Mouse (Mus musculus): Measurements from ENCODE around the gene Eif2ak3. TPM values are rescaled to one million over a fixed set of nuclear protein-coding genes. Genes with fewer than 3 reads are reported as not detected.

Gene Eif2ak3
- polyA plus RNA-seq, 1 experiment from 2014 or later, result 6.6 TPM

DNA sequence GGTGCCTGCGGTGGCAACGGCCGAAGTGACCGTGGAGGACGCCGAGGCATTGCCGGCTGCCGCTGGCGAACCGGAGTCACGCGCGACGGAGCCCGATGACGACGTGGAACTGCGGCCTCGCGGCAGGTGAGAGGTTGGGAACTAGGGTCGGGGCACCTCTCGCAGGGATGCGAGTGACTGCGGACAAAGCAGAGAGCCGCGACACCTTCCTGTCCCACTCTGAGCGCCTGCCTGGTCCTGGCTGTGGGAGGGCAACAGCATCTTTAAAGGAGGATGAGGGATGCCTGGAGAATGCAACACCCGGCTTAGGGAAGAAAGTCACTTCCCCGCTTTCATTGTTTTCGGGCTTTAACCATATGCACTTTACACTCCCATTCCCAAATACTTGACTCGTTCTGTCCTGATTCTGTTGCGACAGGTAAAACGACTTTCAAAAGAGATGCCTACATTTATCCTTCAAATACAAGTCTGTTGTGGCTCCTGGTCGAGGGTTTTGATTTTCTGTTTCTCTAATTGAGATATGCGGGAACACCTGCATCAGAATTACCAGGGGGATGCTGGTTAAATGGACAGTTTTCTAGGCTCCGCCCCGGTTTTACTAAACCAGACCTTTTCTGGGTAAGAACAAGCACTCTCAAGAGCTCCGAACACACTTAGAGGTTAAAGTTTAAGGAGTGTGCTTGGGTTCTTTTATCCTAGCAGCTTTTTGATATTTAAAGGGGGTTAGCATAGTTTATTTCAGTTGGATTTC, 756 bp downstream of the Eif2ak3 start:
- peak overlapping the region; percentile 83 for H3K27ac ChIP-seq (ENCODE audit: low read length)
- no peaks in the 10 kb centered on the region for H3K36me3 ChIP-seq (ENCODE audit: control insufficient read depth, insufficient read depth, low read length)
- H3K9me3 ChIP-seq (ENCODE audit: control insufficient read depth, low read length), result no peaks in the 10 kb centered on the region
- no peaks in the 10 kb centered on the region for H3K27me3 ChIP-seq (replicated peaks; ENCODE audit: control insufficient read depth, insufficient read depth, low read length)
- peaks cover 23% of the 10 kb centered on the region for H3K4me1 ChIP-seq (ENCODE audit: control insufficient read depth, insufficient read depth, low read length)
- 1% methylated on average over 38 of the region's 38 CpGs for WGBS
- H3K4me2 ChIP-seq (ENCODE audit: low read depth, low read length), result peak overlapping the region; percentile 70
- peak overlapping the region; percentile 65 for H3K4me3 ChIP-seq (ENCODE audit: low read length)
- peak overlapping the region; percentile 79 for H3K9ac ChIP-seq (ENCODE audit: low read depth, low read length)
- ATAC-seq, result no peak

DNA sequence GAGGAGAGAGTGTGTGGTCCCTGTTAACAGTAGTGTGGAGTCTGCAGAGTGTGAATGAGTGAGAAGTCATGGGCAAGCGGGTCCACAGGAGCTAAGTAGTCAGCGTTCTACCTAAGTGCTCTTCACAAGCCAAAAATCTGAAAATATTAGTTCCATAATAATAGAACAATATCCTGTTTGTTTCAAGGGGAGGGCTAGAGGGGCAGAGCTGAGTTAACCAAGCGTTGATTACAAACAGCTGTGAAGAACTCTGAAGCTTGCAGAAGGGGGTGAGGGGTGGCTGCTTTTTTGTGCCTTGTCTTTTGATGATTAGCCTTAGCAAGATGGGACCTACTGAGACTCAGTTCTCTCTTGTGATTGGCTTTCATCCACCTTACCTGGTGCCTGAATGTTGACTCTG, 3.1 kb downstream of the Eif2ak3 start:
- Histone ChIP-seq H3K4me1 (ENCODE audit: control insufficient read depth, insufficient read depth, low read length) (peaks cover 23% of the 10 kb centered on the region), H3K9ac (ENCODE audit: low read depth, low read length) (0 out of 2 replicates have a peak overlapping the region, but pooled peaks have one; percentile 15), H3K4me2 (ENCODE audit: low read depth, low read length) (peak overlapping the region; percentile 16; the same call in 1 of the 2 replicates), H3K4me3 (ENCODE audit: low read length) (no peak overlapping the region), H3K27me3 (replicated peaks; ENCODE audit: control insufficient read depth, insufficient read depth, low read length) (no peaks in the 10 kb centered on the region), H3K27ac (ENCODE audit: low read length) (peak overlapping the region; percentile 37), H3K9me3 (ENCODE audit: control insufficient read depth, low read length) (no peaks in the 10 kb centered on the region), H3K36me3 (ENCODE audit: control insufficient read depth, insufficient read depth, low read length) (no peaks in the 10 kb centered on the region)
- ATAC-seq, result no peak
- WGBS, result 48% methylated on average over 3 of the region's 3 CpGs

DNA sequence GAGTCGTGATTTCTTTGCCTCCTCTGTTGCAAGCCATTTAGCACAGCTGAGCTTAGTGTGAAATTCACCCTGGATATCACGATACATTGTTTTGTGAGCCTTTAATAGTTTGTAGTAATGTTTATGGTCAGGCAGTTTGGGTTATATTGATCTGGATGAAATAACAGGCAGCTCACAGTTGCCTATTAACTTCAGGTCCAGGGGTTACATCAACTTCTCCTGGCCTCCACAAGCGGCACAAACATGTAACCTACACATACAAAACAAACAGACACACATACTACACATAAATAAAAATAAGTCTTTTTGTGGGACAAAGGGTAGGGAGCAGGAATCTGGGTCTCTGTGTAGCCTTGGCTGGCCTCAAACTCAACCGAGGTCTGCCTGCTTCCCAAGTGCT, 9.1 kb downstream of the Eif2ak3 start:
- no peak overlapping the region for H3K4me3 ChIP-seq (ENCODE audit: low read length)
- ATAC-seq, result no peak
- no peak overlapping the region for H3K27ac ChIP-seq (ENCODE audit: low read length)
- no peaks in the 10 kb centered on the region for H3K27me3 ChIP-seq (replicated peaks; ENCODE audit: control insufficient read depth, insufficient read depth, low read length)
- no peak overlapping the region for H3K9ac ChIP-seq (ENCODE audit: low read depth, low read length)
- WGBS, result 78% methylated on average over 4 of the region's 4 CpGs
- no peaks in the 10 kb centered on the region for H3K4me1 ChIP-seq (ENCODE audit: control insufficient read depth, insufficient read depth, low read length)
- no peak overlapping the region for H3K4me2 ChIP-seq (ENCODE audit: low read depth, low read length)
- H3K36me3 ChIP-seq (ENCODE audit: control insufficient read depth, insufficient read depth, low read length), result no peaks in the 10 kb centered on the region
- H3K9me3 ChIP-seq (ENCODE audit: control insufficient read depth, low read length), result no peaks in the 10 kb centered on the region

DNA sequence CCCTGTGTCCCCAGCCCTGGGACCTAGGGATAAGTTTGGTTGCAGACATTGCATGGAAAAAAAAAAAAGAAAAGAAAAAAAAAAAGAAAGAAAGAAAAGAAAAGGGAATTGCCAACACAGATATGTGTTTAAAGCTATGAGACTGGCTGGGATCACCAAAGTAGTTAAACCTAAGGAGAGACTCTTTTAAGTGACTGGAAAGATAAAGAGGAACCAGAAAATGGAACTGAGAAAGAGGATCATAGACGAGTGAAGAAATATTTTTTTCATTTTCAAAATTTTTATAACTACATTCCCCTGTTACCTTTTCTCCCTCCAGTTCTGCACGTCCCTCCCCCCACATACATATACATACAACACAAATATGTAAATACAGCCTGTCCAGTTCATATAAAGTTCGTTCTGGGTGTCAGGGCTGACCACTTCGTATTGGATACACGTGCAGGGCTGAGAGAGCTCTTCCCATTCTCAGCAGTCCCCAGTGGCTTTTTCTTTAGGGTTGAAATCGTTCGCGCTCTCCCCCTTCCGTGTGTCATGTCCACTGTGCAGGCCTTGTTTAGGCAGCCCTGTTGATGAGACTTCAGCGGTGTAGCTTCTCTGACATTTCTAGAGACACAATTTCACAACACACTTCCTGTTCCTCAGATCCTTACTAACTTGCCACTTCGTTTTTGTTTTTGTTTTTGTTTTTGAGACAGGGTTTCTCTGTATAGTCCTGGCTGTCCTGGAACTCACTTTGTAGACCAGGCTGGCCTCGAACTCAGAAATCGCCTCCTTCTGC, 11.4 kb downstream of the Eif2ak3 start:
- ATAC-seq, result no peak
- no peak overlapping the region for H3K27ac ChIP-seq (ENCODE audit: low read length)
- no peak overlapping the region for H3K9ac ChIP-seq (ENCODE audit: low read depth, low read length)
- no peak overlapping the region for H3K4me3 ChIP-seq (ENCODE audit: low read length)
- H3K9me3 ChIP-seq (ENCODE audit: control insufficient read depth, low read length), result no peaks in the 10 kb centered on the region
- no peaks in the 10 kb centered on the region for H3K4me1 ChIP-seq (ENCODE audit: control insufficient read depth, insufficient read depth, low read length)
- H3K36me3 ChIP-seq (ENCODE audit: control insufficient read depth, insufficient read depth, low read length), result peaks cover 6% of the 10 kb centered on the region; the same call in 1 of the 2 replicates
- no peak overlapping the region for H3K4me2 ChIP-seq (ENCODE audit: low read depth, low read length)
- 85% methylated on average over 13 of the region's 13 CpGs for WGBS
- no peaks in the 10 kb centered on the region for H3K27me3 ChIP-seq (replicated peaks; ENCODE audit: control insufficient read depth, insufficient read depth, low read length)

DNA sequence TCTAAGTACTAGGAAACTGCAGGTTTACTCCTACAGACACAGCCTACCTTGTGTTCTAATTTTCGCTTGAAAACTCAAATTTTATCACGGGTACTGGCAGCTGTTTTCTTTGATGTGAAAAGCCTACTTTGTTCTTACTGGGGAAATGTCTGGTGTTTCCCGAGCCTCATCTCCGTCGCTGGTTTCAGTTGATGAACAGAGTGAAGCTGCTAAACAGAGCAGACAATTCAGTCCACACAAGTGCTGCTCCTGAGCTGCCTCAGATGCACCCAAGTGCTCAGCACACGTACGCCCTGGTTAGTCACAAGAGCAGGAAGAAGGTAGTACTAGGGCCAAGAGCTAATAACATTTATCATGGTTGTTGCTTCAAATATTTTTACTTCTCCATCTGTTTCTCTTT, 18.4 kb downstream of the Eif2ak3 start:
- 88% methylated on average over 7 of the region's 7 CpGs for WGBS
- H3K4me1 ChIP-seq (ENCODE audit: control insufficient read depth, insufficient read depth, low read length), result no peaks in the 10 kb centered on the region

DNA sequence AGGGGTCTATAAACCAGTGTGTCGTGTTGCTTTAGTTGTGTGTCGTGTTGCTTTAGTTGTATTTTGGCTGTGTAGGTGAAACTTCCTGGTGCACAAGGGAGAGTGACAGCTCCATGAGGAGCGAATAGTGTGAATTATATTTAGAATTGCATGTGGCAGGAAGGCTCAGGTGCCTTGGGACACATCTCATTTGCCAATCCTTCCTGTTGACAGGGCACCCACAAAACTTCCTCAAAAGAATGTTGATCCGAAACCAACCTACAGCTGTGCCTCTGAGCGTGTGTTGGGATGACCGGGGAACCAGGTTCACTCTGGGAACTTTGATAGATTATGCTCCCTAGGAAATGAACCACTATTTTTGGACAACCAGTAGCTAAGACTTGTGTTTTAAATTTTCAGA, 20.0 kb downstream of the Eif2ak3 start:
- Histone ChIP-seq H3K4me3 (ENCODE audit: low read length) (no peak overlapping the region), H3K4me1 (ENCODE audit: control insufficient read depth, insufficient read depth, low read length) (no peaks in the 10 kb centered on the region), H3K36me3 (ENCODE audit: control insufficient read depth, insufficient read depth, low read length) (peaks cover 4% of the 10 kb centered on the region; the same call in 1 of the 2 replicates), H3K27me3 (replicated peaks; ENCODE audit: control insufficient read depth, insufficient read depth, low read length) (no peaks in the 10 kb centered on the region), H3K9ac (ENCODE audit: low read depth, low read length) (no peak overlapping the region), H3K27ac (ENCODE audit: low read length) (no peak overlapping the region), H3K4me2 (ENCODE audit: low read depth, low read length) (no peak overlapping the region), H3K9me3 (ENCODE audit: control insufficient read depth, low read length) (no peaks in the 10 kb centered on the region)
- ATAC-seq, result no peak
- WGBS, result 90% methylated on average over 6 of the region's 6 CpGs

More for the DNA sequence above, 18.4 kb downstream of the Eif2ak3 start:
- ATAC-seq, result no peak
- Histone ChIP-seq H3K4me3 (ENCODE audit: low read length) (no peak overlapping the region), H3K27ac (ENCODE audit: low read length) (no peak overlapping the region), H3K27me3 (replicated peaks; ENCODE audit: control insufficient read depth, insufficient read depth, low read length) (no peaks in the 10 kb centered on the region), H3K36me3 (ENCODE audit: control insufficient read depth, insufficient read depth, low read length) (peaks cover 6% of the 10 kb centered on the region; the same call in 1 of the 2 replicates), H3K9me3 (ENCODE audit: control insufficient read depth, low read length) (no peaks in the 10 kb centered on the region), H3K9ac (ENCODE audit: low read depth, low read length) (no peak overlapping the region), H3K4me2 (ENCODE audit: low read depth, low read length) (no peak overlapping the region)

DNA sequence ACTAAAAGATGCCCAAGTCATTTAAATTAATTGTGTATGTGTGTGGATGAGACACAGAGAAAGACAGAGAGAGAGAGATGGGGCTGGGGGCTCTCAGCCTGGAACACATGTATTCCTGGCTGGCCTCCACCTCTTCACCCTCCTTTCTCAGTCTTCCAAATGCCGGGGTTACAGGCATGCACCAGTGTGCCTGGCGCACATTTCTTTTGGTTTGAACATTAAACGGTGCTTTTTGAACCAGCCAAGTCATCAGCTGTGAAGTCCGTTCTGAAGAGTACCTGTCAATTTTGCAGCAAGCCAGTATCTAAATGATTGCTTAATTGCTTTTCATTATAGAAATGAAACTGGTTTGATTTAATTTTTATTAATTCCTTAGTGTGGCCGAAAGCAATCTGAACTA, 22.4 kb downstream of the Eif2ak3 start:
- H3K4me3 ChIP-seq (ENCODE audit: low read length), result no peak overlapping the region
- WGBS, result 76% methylated on average over 5 of the region's 5 CpGs
- ATAC-seq, result no peak
- no peaks in the 10 kb centered on the region for H3K27me3 ChIP-seq (replicated peaks; ENCODE audit: control insufficient read depth, insufficient read depth, low read length)
- no peak overlapping the region for H3K9ac ChIP-seq (ENCODE audit: low read depth, low read length)
- H3K4me2 ChIP-seq (ENCODE audit: low read depth, low read length), result no peak overlapping the region
- H3K4me1 ChIP-seq (ENCODE audit: control insufficient read depth, insufficient read depth, low read length), result peaks cover 5% of the 10 kb centered on the region; the same call in 1 of the 2 replicates
- no peaks in the 10 kb centered on the region for H3K36me3 ChIP-seq (ENCODE audit: control insufficient read depth, insufficient read depth, low read length)
- no peak overlapping the region for H3K27ac ChIP-seq (ENCODE audit: low read length)
- H3K9me3 ChIP-seq (ENCODE audit: control insufficient read depth, low read length), result no peaks in the 10 kb centered on the region

DNA sequence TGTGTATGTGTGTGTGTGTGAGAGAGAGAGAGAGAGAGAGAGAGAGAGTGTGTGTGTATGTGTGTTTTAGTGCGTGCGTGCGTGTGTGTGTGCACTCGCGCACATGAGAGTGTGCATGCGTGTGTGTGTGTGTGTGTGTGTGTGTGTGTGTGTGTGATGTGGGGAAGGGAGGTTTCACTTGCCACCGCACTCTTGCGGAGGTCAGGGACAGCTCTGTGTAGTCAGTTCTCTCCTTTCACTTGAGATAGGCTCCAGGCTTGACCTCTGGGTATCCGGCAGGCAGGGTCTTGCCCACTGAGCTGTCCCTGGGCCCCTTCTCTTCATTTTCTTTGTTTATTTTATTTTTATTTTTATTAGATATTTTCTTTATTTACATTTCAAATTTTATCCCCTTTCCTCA, 23.0 kb downstream of the Eif2ak3 start:
- H3K4me1 ChIP-seq (ENCODE audit: control insufficient read depth, insufficient read depth, low read length), result peaks cover 9% of the 10 kb centered on the region; the same call in 1 of the 2 replicates
- no peak overlapping the region for H3K4me2 ChIP-seq (ENCODE audit: low read depth, low read length)
- H3K27ac ChIP-seq (ENCODE audit: low read length), result no peak overlapping the region
- H3K36me3 ChIP-seq (ENCODE audit: control insufficient read depth, insufficient read depth, low read length), result no peaks in the 10 kb centered on the region
- 94% methylated on average over 9 of the region's 9 CpGs for WGBS
- no peak for ATAC-seq
- no peak overlapping the region for H3K9ac ChIP-seq (ENCODE audit: low read depth, low read length)
- no peaks in the 10 kb centered on the region for H3K9me3 ChIP-seq (ENCODE audit: control insufficient read depth, low read length)
- H3K27me3 ChIP-seq (replicated peaks; ENCODE audit: control insufficient read depth, insufficient read depth, low read length), result no peaks in the 10 kb centered on the region
- no peak overlapping the region for H3K4me3 ChIP-seq (ENCODE audit: low read length)

DNA sequence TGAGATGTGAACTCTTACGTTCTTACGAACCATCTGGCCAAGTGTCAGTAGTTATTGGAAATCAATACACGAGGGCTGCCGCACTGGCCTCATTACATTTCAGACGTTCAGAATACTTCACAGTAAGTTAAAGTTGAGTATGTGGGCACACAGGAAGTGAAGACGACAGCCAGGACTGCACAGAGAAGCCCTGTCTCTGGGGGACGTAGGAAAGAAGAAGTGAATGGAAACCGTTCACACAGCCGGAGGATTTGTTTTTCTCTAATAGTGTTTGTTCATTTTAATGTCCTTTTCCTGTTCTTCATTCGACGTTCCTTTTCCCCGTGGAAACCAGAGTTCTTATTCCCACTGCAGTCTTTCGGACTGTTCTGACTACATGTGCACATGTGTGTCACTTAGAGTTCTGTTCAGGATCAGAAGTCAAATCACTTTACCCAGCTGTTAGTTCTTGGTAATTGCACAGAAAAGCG, 27.2 kb downstream of the Eif2ak3 start:
- 50% methylated on average over 14 of the region's 14 CpGs for whole genome bisulfite sequencing
- Histone ChIP-seq H3K9ac (ENCODE audit: low read depth, low read length) (no peak overlapping the region), H3K4me2 (ENCODE audit: low read depth, low read length) (peak overlapping the region; percentile 17), H3K4me1 (ENCODE audit: control insufficient read depth, insufficient read depth, low read length) (peaks cover 22% of the 10 kb centered on the region; the same call in 1 of the 2 replicates), H3K27me3 (replicated peaks; ENCODE audit: control insufficient read depth, insufficient read depth, low read length) (no peaks in the 10 kb centered on the region), H3K9me3 (ENCODE audit: control insufficient read depth, low read length) (no peaks in the 10 kb centered on the region), H3K27ac (ENCODE audit: low read length) (no peak overlapping the region), H3K4me3 (ENCODE audit: low read length) (no peak overlapping the region), H3K36me3 (ENCODE audit: control insufficient read depth, insufficient read depth, low read length) (no peaks in the 10 kb centered on the region)
- peak; percentile 16; the same call in 1 of the 2 replicates for ATAC-seq
